Mouse (Mus musculus) heart, postnatal 0 days (tissue): ENCODE results near the gene Hoxa13. TPM values are rescaled to one million over a fixed set of nuclear protein-coding genes. Genes with fewer than 3 reads are reported as not detected.

Source experiments
- ATAC-seq: fragments of 200-750 bp; cut with Nextera tagmentation; 2 replicates; pipeline ENCODE4 v1.8.0; 2017; ENCODE audit warnings: low read depth, moderate number of reproducible peaks, moderate library complexity; ENCODE audit not compliant: insufficient read depth
- DNase-seq: peaks from one replicate; pipeline ENCODE4 v3.0.0-alpha.2; 2016; ENCODE audit warnings: low spot score
- H3K27ac ChIP-seq: fragments of 300-500 bp; sonication (generic); 2 replicates; pipeline ENCODE4 v1.5.1; 2014; ENCODE audit warnings: low read depth, mild to moderate bottlenecking
- H3K27me3 ChIP-seq: fragments of 300-500 bp; sonication (generic); 2 replicates; pipeline ENCODE4 v1.6.1; 2014; ENCODE audit warnings: low read length, mixed read lengths; ENCODE audit not compliant: control insufficient read depth, insufficient read depth
- H3K36me3 ChIP-seq: fragments of 300-500 bp; sonication (generic); replicated peaks from 2 replicates; pipeline ENCODE4 v1.6.1; 2014; ENCODE audit warnings: low read length, mixed read lengths; ENCODE audit not compliant: control insufficient read depth, insufficient read depth
- H3K4me1 ChIP-seq: fragments of 300-500 bp; sonication (generic); 2 replicates; pipeline ENCODE4 v1.6.1; 2014; ENCODE audit warnings: antibody characterized with exemption; ENCODE audit not compliant: control insufficient read depth, insufficient read depth
- H3K4me2 ChIP-seq: fragments of 300-500 bp; sonication (generic); 2 replicates; pipeline ENCODE4 v1.6.1; 2014; ENCODE audit warnings: low read depth, mild to moderate bottlenecking, low read length, moderate library complexity
- H3K4me3 ChIP-seq: fragments of 300-500 bp; sonication (generic); 2 replicates; pipeline ENCODE4 v1.5.1; 2014; ENCODE audit warnings: low read depth, low read length
- H3K9ac ChIP-seq: fragments of 300-500 bp; sonication (generic); replicated peaks from 2 replicates; pipeline ENCODE4 v1.6.1; 2014; ENCODE audit warnings: low read depth, low read length, mixed read lengths
- H3K9me3 ChIP-seq: fragments of 300-500 bp; sonication (generic); replicated peaks from 2 replicates; pipeline ENCODE4 v1.6.1; 2016; ENCODE audit warnings: low read length; ENCODE audit not compliant: control insufficient read depth
- CTCF ChIP-seq: IDR thresholded peaks from 2 replicates; pipeline ENCODE4 v1.5.1; 2016; ENCODE audit warnings: antibody characterized with exemption, control low read depth, low read depth
- EP300 ChIP-seq: IDR thresholded peaks from 2 replicates; pipeline ENCODE4 v1.6.1; 2016; ENCODE audit warnings: antibody characterized with exemption, low read depth
- WGBS: fragments of 180-500 bp; shearing (Covaris S2); extraction: QIAGEN DNeasy Blood & Tissue Kit; methylation state at CpG from one replicate; pipeline ENCODE4 v1.1.7; 2014; 5-methylcytosine and 5-hydroxymethylcytosine counted together
- polyA plus RNA-seq: library from polyadenylated mRNA; unstranded; fragments of >200 nt; fragmentation: Nextera tagmentation; extraction: Ambion mirVana; gene quantifications from 2 replicates; pipeline ENCODE4 v1.2.1, GENCODE M21; 2015
- total RNA-seq: library from RNA; depleted of rRNA; stranded (reverse); fragments of >200 nt; gene quantifications from 2 replicates; pipeline ENCODE4 v1.2.3, GENCODE M21; 2014; ENCODE audit warnings: low replicate concordance

Gene Hoxa13
- total and polyA plus RNA-seq, 2 experiments from 2014 or later, result not detected

GRCm38 (mm10) chr6:52251177-52251879 is 9.4 kb downstream of the Hoxa13 start:
- no peak for DNase-seq
- TF ChIP-seq CTCF, result no peak
- no peak for TF ChIP-seq EP300
- Histone ChIP-seq H3K4me3 (no peak overlapping the region), H3K9ac (no peak overlapping the region), H3K36me3 (no peaks in the 10 kb centered on the region), H3K27ac (no peak overlapping the region), H3K9me3 (no peaks in the 10 kb centered on the region), H3K4me2 (no peak overlapping the region), H3K27me3 (peaks cover 99% of the 10 kb centered on the region), H3K4me1 (no peaks in the 10 kb centered on the region)
- ATAC-seq, result no peak
- 12% methylated on average over 7 of the region's 7 CpGs for WGBS

- Histone ChIP-seq H3K36me3 (no peaks in the 10 kb centered on the region), H3K27me3 (peaks cover 99% of the 10 kb centered on the region), H3K9me3 (no peaks in the 10 kb centered on the region), H3K4me1 (no peaks in the 10 kb centered on the region), H3K27ac (no peak overlapping the region), H3K9ac (no peak overlapping the region), H3K4me3 (no peak overlapping the region), H3K4me2 (no peak overlapping the region)
- no peak for DNase-seq
- WGBS, result 5% methylated on average over 4 of the region's 4 CpGs
- TF ChIP-seq CTCF (no peak), EP300 (no peak)
- ATAC-seq, result no peak
Observed at GRCm38 (mm10) chr6:52249826-52250225, 10.9 kb downstream of the Hoxa13 start.

DNA sequence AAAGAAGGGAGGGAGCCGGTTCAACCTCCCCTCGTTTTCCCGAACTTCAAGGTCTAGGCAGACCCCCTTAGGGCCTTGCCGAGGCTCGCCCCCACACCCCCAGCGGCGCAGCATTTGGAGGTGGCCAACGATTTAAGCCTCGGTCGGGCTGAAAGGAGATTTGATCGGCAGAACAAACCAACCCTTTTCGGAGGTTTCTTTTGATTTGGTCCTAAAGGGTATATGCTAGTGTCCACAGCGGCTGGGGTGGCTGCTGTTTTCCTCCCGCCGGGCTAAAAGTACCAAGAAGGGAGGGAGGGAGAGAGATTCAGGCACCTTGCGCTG is 11.3 kb downstream of the Hoxa13 start:
- Histone ChIP-seq H3K9me3 (no peaks in the 10 kb centered on the region), H3K9ac (no peak overlapping the region), H3K27ac (no peak overlapping the region), H3K27me3 (peaks cover 99% of the 10 kb centered on the region), H3K36me3 (no peaks in the 10 kb centered on the region), H3K4me1 (no peaks in the 10 kb centered on the region), H3K4me3 (no peak overlapping the region), H3K4me2 (no peak overlapping the region)
- ATAC-seq (no peak), DNase-seq (no peak)
- WGBS, result 2% methylated on average over 16 of the region's 16 CpGs
- TF ChIP-seq EP300, result no peak
- no peak for TF ChIP-seq CTCF

DNA sequence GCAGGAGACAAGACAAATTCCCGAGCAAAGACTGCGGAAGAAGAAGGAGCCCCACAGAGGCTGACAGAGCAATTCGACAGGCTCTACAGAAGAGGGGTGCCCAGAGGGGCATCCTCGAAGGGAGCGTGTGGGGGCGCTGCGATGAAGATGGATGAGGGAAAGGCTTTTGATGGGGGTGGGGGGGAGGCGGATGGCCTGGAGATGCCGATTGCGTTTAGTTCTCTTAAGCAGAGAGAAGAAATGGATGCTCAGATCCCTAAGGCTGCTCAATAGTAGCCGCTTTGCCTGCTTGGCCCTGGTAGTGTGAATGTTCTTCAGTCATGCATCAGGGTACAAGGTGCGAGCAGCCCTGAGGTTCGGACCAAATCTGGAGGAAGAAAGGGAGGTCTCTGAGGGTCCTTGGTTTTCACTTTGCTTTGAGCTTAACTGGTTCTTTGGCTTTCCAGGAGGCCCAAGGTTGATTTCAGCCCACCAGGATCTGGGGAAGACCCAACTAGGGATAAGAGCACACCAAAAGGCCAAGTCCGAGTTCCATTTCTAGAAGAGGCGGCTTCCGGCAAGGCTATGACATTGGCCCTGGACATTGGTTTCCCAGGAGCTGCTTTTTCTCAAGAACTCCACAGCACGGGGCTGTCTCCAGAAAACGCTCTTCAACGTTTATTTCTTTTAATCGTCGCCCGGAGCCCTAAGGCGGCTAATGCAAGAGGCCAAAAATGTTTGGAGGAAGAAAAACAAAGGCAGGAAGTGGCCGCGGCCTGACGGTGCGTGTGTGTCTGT is 11.9 kb downstream of the Hoxa13 start:
- DNase-seq (no peak), ATAC-seq (no peak)
- TF ChIP-seq EP300 (no peak), CTCF (no peak)
- H3K4me2 ChIP-seq, result no peak overlapping the region
- peaks cover 99% of the 10 kb centered on the region for H3K27me3 ChIP-seq
- no peak overlapping the region for H3K9ac ChIP-seq
- no peaks in the 10 kb centered on the region for H3K9me3 ChIP-seq
- no peak overlapping the region for H3K4me3 ChIP-seq
- no peaks in the 10 kb centered on the region for H3K36me3 ChIP-seq
- H3K27ac ChIP-seq, result no peak overlapping the region
- 2% methylated on average over 27 of the region's 27 CpGs for WGBS
- H3K4me1 ChIP-seq, result no peaks in the 10 kb centered on the region

DNA sequence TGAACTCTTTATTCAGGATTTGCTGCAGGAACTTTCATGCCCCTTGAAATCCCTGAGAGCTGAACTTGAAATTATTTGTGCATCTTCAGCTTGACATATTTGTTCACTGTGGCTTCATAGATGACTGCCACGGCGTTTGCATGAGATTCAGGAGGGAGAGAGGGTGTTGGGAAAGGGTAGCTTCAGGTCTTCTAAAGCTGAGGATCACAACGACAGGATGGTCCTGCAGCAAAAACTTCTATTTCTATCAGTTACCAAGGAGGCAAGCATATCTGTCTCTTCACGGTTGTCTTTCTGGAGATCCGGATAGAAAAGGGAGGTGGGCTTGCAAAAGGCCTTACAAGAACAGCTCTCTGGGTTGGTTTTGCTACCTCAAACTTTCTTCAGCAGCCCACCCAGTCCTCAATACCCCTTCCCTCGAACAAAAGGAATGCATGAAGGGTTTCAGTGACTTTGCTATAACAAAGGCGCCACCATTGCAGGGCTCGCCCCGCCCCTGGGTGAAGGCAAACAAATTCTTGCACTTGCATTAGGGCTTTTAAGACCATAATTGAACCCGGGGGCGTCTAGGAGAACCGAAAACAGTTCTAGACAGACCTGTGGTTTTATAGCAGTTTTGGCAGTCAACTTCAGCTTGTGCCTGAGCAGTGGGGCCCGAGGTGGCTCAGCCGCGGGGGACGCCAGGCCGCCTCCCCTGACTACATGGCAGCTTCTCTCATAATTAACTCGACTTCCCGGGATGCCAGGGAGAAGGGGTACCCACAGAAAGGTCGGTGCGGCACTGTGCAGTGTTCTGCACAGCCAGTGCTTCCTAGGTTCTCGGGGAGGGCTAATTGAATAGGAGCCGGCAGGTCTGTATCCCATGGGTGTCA is 12.7 kb downstream of the Hoxa13 start:
- DNase-seq (no peak), ATAC-seq (no peak)
- WGBS, result 4% methylated on average over 23 of the region's 23 CpGs
- Histone ChIP-seq H3K4me3 (no peak overlapping the region), H3K9me3 (no peaks in the 10 kb centered on the region), H3K27ac (no peak overlapping the region), H3K36me3 (no peaks in the 10 kb centered on the region), H3K27me3 (peaks cover 99% of the 10 kb centered on the region), H3K4me1 (no peaks in the 10 kb centered on the region), H3K4me2 (no peak overlapping the region), H3K9ac (no peak overlapping the region)
- no peak for TF ChIP-seq CTCF
- TF ChIP-seq EP300, result no peak
